Mouse (Mus musculus) right cerebral cortex, postnatal 36 days (tissue): ENCODE measurements at regions not wholly inside any gene's neighbourhood (a gene's known extent, or its start where the extent isn't known, plus 50 kb on each side); places are given as distances from the start of the nearest gene placed in this dataset.

Experiments used
- DNase-seq, 2 experiments: peaks; one replicate each; pipeline ENCODE4 v3.0.0; 2022; ENCODE audit warnings: low spot score in 2 of 2, mixed read lengths in 1 of 2

DNA sequence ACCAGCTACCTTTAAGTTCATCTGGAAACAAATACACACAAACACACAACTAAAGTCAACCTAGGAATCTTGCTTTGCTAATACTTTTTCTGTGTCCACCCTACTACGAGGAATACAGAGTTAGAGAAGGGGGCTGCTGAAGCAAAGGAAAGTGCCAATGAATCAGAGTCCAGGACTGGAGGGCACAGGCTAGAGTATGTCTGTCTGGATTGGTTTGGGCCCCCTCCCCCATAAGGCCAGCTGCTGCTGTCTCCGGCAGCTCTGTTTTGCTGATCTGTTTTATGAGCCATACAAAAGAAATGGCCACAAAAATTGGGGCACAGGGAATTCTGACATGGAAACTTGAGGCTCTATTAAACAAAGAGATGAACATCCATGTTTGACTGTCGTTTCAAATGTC is 74.8 kb upstream of the Slc25a13 start:
- DNase-seq, result no peak

- DNase-seq, result no peak
Observed at GRCm38 (mm10) chr6:6290427-6290826, 73.5 kb upstream of the Slc25a13 start.

GRCm38 (mm10) chr6:6289806-6290205 is 72.8 kb upstream of the Slc25a13 start:
- peak in 1 of 2 experiments; percentile 4 for DNase-seq

GRCm38 (mm10) chr6:6280812-6281568 is 64.0 kb upstream of the Slc25a13 start:
- DNase-seq, result no peak

DNA sequence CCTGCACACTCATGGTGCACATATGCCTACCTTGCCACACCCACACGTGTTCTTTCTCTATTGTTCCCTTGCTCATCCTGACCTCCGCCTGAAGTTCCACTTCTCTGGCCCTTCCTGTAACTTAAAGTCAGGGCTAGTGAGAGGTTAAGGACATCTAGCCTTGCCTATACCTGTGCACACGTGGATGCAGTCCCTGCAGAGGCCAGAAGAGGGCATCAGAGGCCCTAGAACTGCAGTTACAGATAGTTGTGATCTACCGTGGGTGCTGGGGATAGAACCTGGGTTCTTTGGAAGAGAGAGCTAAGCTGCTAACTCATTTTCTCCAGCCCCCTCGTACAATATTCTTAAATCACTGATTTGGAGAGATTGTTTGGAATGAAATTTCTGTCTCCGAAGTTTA is 62.7 kb upstream of the Slc25a13 start:
- no peak for DNase-seq

DNA sequence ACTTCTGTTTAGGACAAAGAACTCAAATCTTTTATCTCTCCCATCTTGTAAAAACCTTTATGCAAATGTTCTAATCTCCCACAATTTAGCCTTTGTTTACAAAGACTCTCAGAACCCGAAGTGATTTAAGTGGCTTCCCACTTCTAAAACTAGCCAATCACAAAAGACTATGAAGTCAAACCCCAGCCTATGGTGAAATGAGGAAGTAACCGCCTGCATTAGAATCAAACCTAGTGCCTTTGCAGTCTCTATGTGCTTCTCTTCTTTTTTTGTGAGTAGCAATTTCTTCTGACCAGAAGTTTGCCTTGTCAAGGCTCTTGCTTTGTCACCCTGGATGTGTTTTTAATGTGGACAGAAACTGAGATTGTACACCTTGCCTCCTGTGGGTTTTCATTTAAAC is 53.6 kb upstream of the Slc25a13 start:
- DNase-seq, result no peak
